Mouse (Mus musculus) urinary bladder, postnatal 36 days (tissue): ENCODE results near the gene Ormdl3.
A peak's percentile ranks its signal among the peaks of the same experiment; 100 is the strongest.

Experiments
- DNase-seq, 2 experiments: peaks; one replicate each; pipeline ENCODE4 v3.0.0; 2022; ENCODE audit warnings: low spot score in 2 of 2, mixed read lengths in 1 of 2

Ormdl3 gene

GRCm38 (mm10) chr11:98550975-98551828 lies 36.0 kb downstream of the Ormdl3 start, which contains the start of gene Zpbp2:
Gene Zpbp2 (plus strand): TSS chr11:98551097.
- peak; percentile 89 to 91 for DNase-seq

DNA sequence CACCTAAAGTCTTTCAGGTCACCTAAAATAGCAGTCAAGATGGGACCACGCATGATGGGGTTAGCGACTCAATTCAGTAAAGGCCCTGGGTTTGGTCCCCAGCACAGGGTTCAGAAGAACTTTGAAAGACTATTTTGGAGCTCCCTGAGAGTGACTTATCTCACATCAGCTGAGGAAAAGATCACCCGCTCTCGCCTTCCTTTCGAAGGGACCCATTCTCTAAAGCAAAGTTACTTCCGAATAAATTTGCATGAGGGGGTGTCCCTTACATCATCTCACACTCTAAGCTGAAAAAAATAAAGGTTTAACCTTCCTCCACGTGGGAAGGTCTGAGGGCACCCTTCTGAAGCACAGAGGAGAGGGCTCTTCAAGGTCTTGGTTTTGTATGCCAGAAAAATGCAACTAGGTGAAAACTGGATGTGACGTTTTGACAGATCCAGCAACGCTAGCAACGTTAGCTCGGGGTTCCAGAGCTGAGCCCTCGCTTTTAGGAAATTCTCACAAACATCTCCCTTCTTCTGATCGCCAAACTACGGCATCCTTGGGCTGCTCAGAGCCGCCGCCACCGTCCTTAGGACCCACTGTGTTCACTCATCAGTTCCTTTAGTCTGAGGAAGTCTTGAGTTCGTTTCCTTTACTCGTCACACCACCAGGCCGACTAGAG lies 36.7 kb downstream of the Ormdl3 start:
- DNase-seq: no peak

GRCm38 (mm10) chr11:98549363-98549762 lies 37.8 kb downstream of the Ormdl3 start:
- DNase-seq: no peak

DNA sequence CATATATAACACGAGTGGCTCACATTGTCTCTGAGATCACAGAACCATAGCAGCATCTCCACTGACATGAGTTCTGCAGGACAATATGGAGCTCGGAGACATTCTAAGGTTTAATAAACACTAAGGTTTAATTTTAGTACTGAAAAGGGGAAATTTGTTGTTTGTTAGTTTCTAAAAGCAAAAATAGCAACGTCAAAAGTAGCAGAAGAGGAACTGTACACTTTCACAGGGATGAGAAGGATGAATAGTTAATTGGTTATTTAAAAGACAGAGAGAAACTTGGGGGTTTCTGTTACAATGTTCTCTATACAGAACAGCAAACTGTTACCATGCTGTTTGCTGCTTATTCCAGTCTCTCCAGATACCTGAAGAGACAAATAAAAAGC lies 39.9 kb downstream of the Ormdl3 start:
- DNase-seq: no peak

- DNase-seq: no peak
Measured at GRCm38 (mm10) chr11:98546529-98547307, 40.5 kb downstream of the Ormdl3 start.

GRCm38 (mm10) chr11:98545711-98546231 lies 41.4 kb downstream of the Ormdl3 start, which contains the start of gene Ikzf3:
Gene Ikzf3 (minus strand): TSS chr11:98546031.
- peak; percentile 36 to 47 for DNase-seq

GRCm38 (mm10) chr11:98544890-98545677 lies 42.1 kb downstream of the Ormdl3 start:
- no peak for DNase-seq

GRCm38 (mm10) chr11:98543414-98543813 lies 43.8 kb downstream of the Ormdl3 start:
- no peak for DNase-seq

- no peak for DNase-seq
Measured at GRCm38 (mm10) chr11:98542553-98542952, 44.6 kb downstream of the Ormdl3 start.

DNA sequence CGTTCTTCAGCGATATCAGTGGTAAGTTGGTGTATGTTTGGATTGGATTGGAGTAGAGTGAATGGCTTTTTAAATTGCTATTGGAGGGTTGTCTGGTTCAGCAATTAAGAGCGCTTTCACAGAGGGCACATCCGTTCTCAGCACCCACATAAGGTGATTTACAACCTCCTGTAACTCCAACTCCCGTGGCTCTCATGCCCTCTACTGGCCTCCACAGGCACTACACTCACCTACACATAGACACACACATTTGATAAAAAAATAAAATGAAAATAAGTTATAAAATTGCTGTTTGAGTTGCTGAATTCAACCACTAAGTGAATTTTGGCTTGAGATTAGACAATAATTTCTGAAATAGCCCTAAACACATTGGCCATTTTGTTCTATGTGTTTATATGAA lies 46.8 kb downstream of the Ormdl3 start:
- DNase-seq: no peak

- no peak for DNase-seq
Measured at GRCm38 (mm10) chr11:98537480-98538034, 49.6 kb downstream of the Ormdl3 start.
